Mouse (Mus musculus) megakaryocyte, embryonic 14.5 days (primary cell): ENCODE measurements around the gene Tbxas1.

Experiments
- FLI1 ChIP-seq: IDR thresholded peaks from 2 replicates; pipeline ENCODE4 v1.6.1; 2012; ENCODE audit warnings: low read length, inconsistent platforms, mixed read lengths
- GATA1 ChIP-seq: IDR thresholded peaks from 3 replicates; pipeline ENCODE4 v1.6.1; 2012; ENCODE audit warnings: mixed read lengths, low read length, inconsistent platforms, borderline replicate concordance

DNA sequence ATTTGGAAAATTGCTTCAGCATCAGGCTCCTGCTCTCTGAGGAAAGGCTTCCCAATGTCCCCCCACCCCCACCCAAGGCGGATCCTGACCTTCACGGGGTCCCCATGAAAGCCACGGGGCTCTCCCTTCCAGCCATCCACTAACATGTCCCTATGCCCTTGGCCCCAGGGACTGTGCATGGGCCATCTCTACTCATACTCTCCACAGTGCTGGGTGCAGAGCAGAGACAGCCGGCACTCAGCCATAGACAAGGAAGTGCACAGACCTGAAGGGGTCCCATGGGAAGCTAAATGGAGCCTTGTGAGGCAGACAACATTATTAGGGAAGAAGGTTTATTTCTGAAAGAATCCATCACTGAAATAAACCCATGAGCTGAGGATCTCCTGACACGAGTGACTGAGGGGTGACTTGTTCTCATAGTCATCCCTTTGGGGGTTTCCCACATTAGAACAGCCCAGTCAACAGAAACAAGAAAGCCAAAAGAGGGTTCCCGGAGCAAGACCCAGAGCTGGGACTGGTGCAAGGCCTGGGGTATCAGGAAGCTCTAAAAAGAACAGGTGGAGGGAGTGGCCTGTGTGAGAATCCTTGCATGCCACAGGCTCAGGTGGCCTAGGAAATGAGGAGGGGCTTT is 179.8 kb downstream of the Tbxas1 start:
- TF ChIP-seq GATA1 (no peak), FLI1 (no peak)
